In genomic region chr3:102122046-102122445, GRCm38 (mm10) we compare ENCODE assay signal across 13 mouse cellular contexts. TPM values are rescaled to one million over a fixed set of nuclear protein-coding genes. Genes with fewer than 3 reads are reported as not detected.
DNase-seq lines count a peak whose midpoint lies in the region; ATAC-seq and TF ChIP-seq lines count a peak whose summit lies in the region.
"Had no signal": no experiment of that assay in that cellular context is flagged by ENCODE, and none has a peak within 500 bp of the region (broad histone marks: within the 10 kb centered on the region; RNA-seq: fewer than 3 reads in every experiment).

No protein-coding gene starts in this region.

- TF ChIP-seq CTCF in CH12.LX (conservative IDR thresholded peaks at IDR 0.05 in 1 of 2, IDR thresholded peaks at IDR 0.05 in 1 of 2; ENCODE audit: low read depth in 2 of 2, low read length in 2 of 2): peak; percentile 35 to 49
- TF ChIP-seq CTCF in brain, embryonic 14.5 days (IDR thresholded peaks at IDR 0.05; ENCODE audit: borderline replicate concordance, extremely low read depth, insufficient read depth, insufficient read length): peak; percentile 46; the same call in 1 of the 2 replicates

- TF ChIP-seq RAD21 in CH12.LX (IDR thresholded peaks at IDR 0.05; ENCODE audit: low read depth, low read length): no peak; the same call in none of the 2 replicates

- no peak overlapping the region for H3K4me3 ChIP-seq in embryonic facial prominence, embryonic 11.5 days (ENCODE audit: low read depth, low read length)
- no peak overlapping the region for H3K4me3 ChIP-seq in embryonic facial prominence, embryonic 10.5 days
- no peak overlapping the region for H3K4me3 ChIP-seq in kidney, embryonic 16.5 days (ENCODE audit: low read length)
- H3K4me3 ChIP-seq in CH12.LX (replicated peaks in 1 of 3; ENCODE audit: low read depth in 2 of 3, low read length in 2 of 3, poor library complexity in 1 of 3): no peak overlapping the region
- H3K4me3 ChIP-seq: heart, embryonic 10.5 days; lung, embryonic 15.5 days had no signal

- H3K27ac ChIP-seq in embryonic facial prominence, embryonic 11.5 days (replicated peaks; ENCODE audit: low read depth, low read length): no peak overlapping the region
- H3K27ac ChIP-seq in embryonic facial prominence, embryonic 10.5 days (replicated peaks): no peak overlapping the region
- H3K27ac ChIP-seq in kidney, embryonic 16.5 days (ENCODE audit: low read length): no peak overlapping the region
- H3K27ac ChIP-seq in CH12.LX (ENCODE audit: insufficient read depth, low read depth): no peak overlapping the region
- H3K27ac ChIP-seq: heart, embryonic 10.5 days; lung, embryonic 15.5 days had no signal

- H3K27me3 ChIP-seq in embryonic facial prominence, embryonic 11.5 days (ENCODE audit: control insufficient read depth, insufficient read depth, low read length): no peaks in the 10 kb centered on the region
- H3K27me3 ChIP-seq in embryonic facial prominence, embryonic 10.5 days (replicated peaks; ENCODE audit: low read depth, poor library complexity, severe bottlenecking): no peaks in the 10 kb centered on the region
- no peaks in the 10 kb centered on the region for H3K27me3 ChIP-seq in kidney, embryonic 16.5 days (ENCODE audit: insufficient read depth, low read length)
- H3K27me3 ChIP-seq in CH12.LX (replicated peaks): no peaks in the 10 kb centered on the region
- H3K27me3 ChIP-seq: lung, embryonic 15.5 days had no signal

- H3K9ac ChIP-seq in embryonic facial prominence, embryonic 11.5 days (replicated peaks; ENCODE audit: low read length): no peak overlapping the region
- H3K9ac ChIP-seq in kidney, embryonic 16.5 days (replicated peaks; ENCODE audit: low read length): no peak overlapping the region
- H3K9ac ChIP-seq in CH12.LX (ENCODE audit: insufficient read depth, low read depth): no peak overlapping the region
- H3K9ac ChIP-seq: lung, embryonic 15.5 days had no signal

- H3K9me3 ChIP-seq in embryonic facial prominence, embryonic 11.5 days (replicated peaks; ENCODE audit: control insufficient read depth, low read length): no peaks in the 10 kb centered on the region
- no peaks in the 10 kb centered on the region for H3K9me3 ChIP-seq in embryonic facial prominence, embryonic 10.5 days
- no peaks in the 10 kb centered on the region for H3K9me3 ChIP-seq in kidney, embryonic 16.5 days (ENCODE audit: low read length)
- no peaks in the 10 kb centered on the region for H3K9me3 ChIP-seq in CH12.LX (replicated peaks; ENCODE audit: low read length)
- H3K9me3 ChIP-seq: heart, embryonic 10.5 days; lung, embryonic 15.5 days had no signal

- WGBS in embryonic facial prominence, embryonic 11.5 days: 70% methylated on average over 7 of the region's 7 CpGs
- WGBS in embryonic facial prominence, embryonic 10.5 days: 73% methylated on average over 7 of the region's 7 CpGs
- 82% methylated on average over 7 of the region's 7 CpGs for WGBS in kidney, embryonic 16.5 days

- TF ChIP-seq EP300 in CH12.LX (IDR thresholded peaks at IDR 0.05; ENCODE audit: low read length): no peak

- no peak overlapping the region for H3K4me2 ChIP-seq in embryonic facial prominence, embryonic 11.5 days (ENCODE audit: low read depth, low read length)
- H3K4me2 ChIP-seq in kidney, embryonic 16.5 days (replicated peaks; ENCODE audit: low read depth, low read length): no peak overlapping the region
- H3K4me2 ChIP-seq in CH12.LX (ENCODE audit: insufficient read depth, low read depth, poor library complexity, severe bottlenecking): no peak overlapping the region
- H3K4me2 ChIP-seq: lung, embryonic 15.5 days had no signal

- in situ Hi-C loops in CH12.LX (cut with MboI; ENCODE audit: low pct_ligation_motif_present, low pct_unique_long_range_greater_than_20kb, low sequenced_read_pairs): no loop called here

- dilution Hi-C loops in CH12.LX (cut with MboI; ENCODE audit: extremely low pct_ligation_motif_present, extremely low pct_unique_long_range_greater_than_20kb, low sequenced_read_pairs): no loop called here

- no peaks in the 10 kb centered on the region for H3K79me2 ChIP-seq in CH12.LX (replicated peaks; ENCODE audit: control insufficient read depth, extremely low read depth, insufficient read depth, poor library complexity, severe bottlenecking)

- ATAC-seq in embryonic facial prominence, embryonic 11.5 days (replicated peaks; ENCODE audit: insufficient number of reproducible peaks, low FRiP score, low TSS enrichment, low read depth): no peak
- ATAC-seq in kidney, embryonic 16.5 days (ENCODE audit: low FRiP score, low TSS enrichment): no peak
- ATAC-seq: forebrain, embryonic 14.5 days; hindbrain, embryonic 16.5 days had no signal

- peak; percentile 18 for DNase-seq in embryonic facial prominence, embryonic 11.5 days (ENCODE audit: low spot score)
- DNase-seq in embryonic facial prominence, embryonic 10.5 days (ENCODE audit: low spot score): no peak
- DNase-seq in kidney, postnatal 4 days: peak; percentile 55 to 58
- DNase-seq in CH12.LX (ENCODE audit: extremely low read depth) (no peak), MN1 (ENCODE audit: low spot score) (no peak)
- peak; percentile 50 for DNase-seq in brain, embryonic 14.5 days (ENCODE audit: low read depth)
- no peak for DNase-seq in cerebellum, adult 11 months
- DNase-seq: cerebellum, postnatal 36 days had no signal

- no peaks in the 10 kb centered on the region for H3K36me3 ChIP-seq in embryonic facial prominence, embryonic 11.5 days (replicated peaks; ENCODE audit: control insufficient read depth, insufficient read depth, low read depth, low read length)
- no peaks in the 10 kb centered on the region for H3K36me3 ChIP-seq in embryonic facial prominence, embryonic 10.5 days (replicated peaks)
- no peaks in the 10 kb centered on the region for H3K36me3 ChIP-seq in kidney, embryonic 16.5 days (ENCODE audit: insufficient read depth, low read length)
- no peaks in the 10 kb centered on the region for H3K36me3 ChIP-seq in CH12.LX (replicated peaks in 1 of 2; ENCODE audit: control insufficient read depth in 1 of 2, insufficient read depth in 1 of 2, low read length in 1 of 2)
- H3K36me3 ChIP-seq: heart, embryonic 10.5 days; lung, embryonic 15.5 days had no signal

- no peaks in the 10 kb centered on the region for H3K4me1 ChIP-seq in embryonic facial prominence, embryonic 11.5 days (ENCODE audit: control insufficient read depth, insufficient read depth, low read length)
- H3K4me1 ChIP-seq in embryonic facial prominence, embryonic 10.5 days: no peaks in the 10 kb centered on the region
- H3K4me1 ChIP-seq in kidney, embryonic 16.5 days (ENCODE audit: insufficient read depth, low read length): no peaks in the 10 kb centered on the region
- H3K4me1 ChIP-seq in CH12.LX (ENCODE audit: control insufficient read depth in 1 of 2, insufficient read depth in 2 of 2): no peaks in the 10 kb centered on the region
- H3K4me1 ChIP-seq: lung, embryonic 15.5 days had no signal

- no peak for TF ChIP-seq POLR2A in CH12.LX (IDR thresholded peaks at IDR 0.05; ENCODE audit: low read depth, low read length)
- no peak for TF ChIP-seq POLR2A in brain, embryonic 14.5 days (IDR thresholded peaks at IDR 0.05; ENCODE audit: borderline replicate concordance, extremely low read depth, insufficient read depth, insufficient read length, poor library complexity, severe bottlenecking)

TF ChIP-seq in CH12.LX, 34 proteins besides CTCF, POLR2A, EP300 and RAD21:
- TF ChIP-seq TCF12 (IDR thresholded peaks at IDR 0.05; ENCODE audit: low read depth, low read length) (no peak), E2F4 (IDR thresholded peaks at IDR 0.05; ENCODE audit: insufficient replicate concordance, low read depth, low read length) (no peak), USF2 (conservative IDR thresholded peaks at IDR 0.05; ENCODE audit: low read depth, low read length) (no peak), SIN3A (IDR thresholded peaks at IDR 0.05; ENCODE audit: low read length) (no peak), PAX5 (IDR thresholded peaks at IDR 0.05; ENCODE audit: low read length) (no peak), SMC3 (IDR thresholded peaks at IDR 0.05; ENCODE audit: low read depth, low read length) (peak; percentile 31)

RNA-seq across cellular contexts. Expression of gene Casq2, which starts 35.8 kb away (rescaled TPM):
- 0.99 and 2.3 TPM in 2 replicates for polyA plus RNA-seq in embryonic facial prominence, embryonic 11.5 days (2014; fragmentation: Nextera tagmentation; extraction: Ambion mirVana)
- polyA plus RNA-seq in embryonic facial prominence, embryonic 10.5 days (2016; fragmentation: Nextera tagmentation; extraction: Ambion mirVana): 0.10 and 0.16 TPM in 2 replicates
- polyA plus RNA-seq in kidney, embryonic 16.5 days (2015; fragmentation: Nextera tagmentation; extraction: Ambion mirVana): 3.1 and 3.6 TPM in 2 replicates
- total RNA-seq in CH12.LX (2012; rRNA removed): not detected in 2 replicates
- not detected in 2 replicates for total RNA-seq in CH12.LX (2014; rRNA removed)
- not detected in 2 replicates for polyA plus RNA-seq in CH12.LX (2012; ENCODE audit: insufficient read length, low read depth)
- polyA plus RNA-seq in brain, embryonic 14.5 days (2012; rRNA removed): 1.3 TPM in 2 replicates

Comparison
In these comparisons a context has a peak if more than half of its experiments do, and no peak if none do; other contexts are left out.
1. DNase-seq: peak in embryonic facial prominence, embryonic 11.5 days (single experiment), kidney, postnatal 4 days (2 of 2) and brain, embryonic 14.5 days (single experiment); none in embryonic facial prominence, embryonic 10.5 days (single experiment), CH12.LX (single experiment), MN1 (single experiment) and cerebellum, adult 11 months (single experiment).